Mouse (Mus musculus) intestine, embryonic 14.5 days (tissue): ENCODE results near the gene Lypd6b. TPM values are rescaled to one million over a fixed set of nuclear protein-coding genes. Genes with fewer than 3 reads are reported as not detected.

Experiments
- ATAC-seq: fragments of 200-750 bp; cut with Nextera tagmentation; replicated peaks from 2 replicates; pipeline ENCODE4 v1.8.0; 2017; ENCODE audit warnings: low read depth, moderate number of reproducible peaks, moderate TSS enrichment, moderate library complexity; ENCODE audit not compliant: low FRiP score, low TSS enrichment
- DNase-seq: peaks from one replicate; pipeline ENCODE4 v3.0.0-alpha.2; 2018; ENCODE audit warnings: low spot score
- H3K27ac ChIP-seq: fragments of 300-500 bp; sonication (generic); 2 replicates; pipeline ENCODE4 v1.5.1; 2014; ENCODE audit warnings: low read depth, mild to moderate bottlenecking, control low read depth
- H3K27me3 ChIP-seq: fragments of 300-500 bp; sonication (generic); replicated peaks from 2 replicates; pipeline ENCODE4 v1.6.1; 2014; ENCODE audit warnings: low read length, control low read depth; ENCODE audit not compliant: control insufficient read depth, insufficient read depth
- H3K36me3 ChIP-seq: fragments of 300-500 bp; sonication (generic); 2 replicates; pipeline ENCODE4 v1.6.1; 2014; ENCODE audit warnings: low read length, control low read depth; ENCODE audit not compliant: control insufficient read depth, insufficient read depth
- H3K4me1 ChIP-seq: fragments of 300-500 bp; sonication (generic); replicated peaks from 2 replicates; pipeline ENCODE4 v1.6.1; 2014; ENCODE audit warnings: low read length, control low read depth, mixed read lengths; ENCODE audit not compliant: control insufficient read depth, insufficient read depth
- H3K4me2 ChIP-seq: fragments of 300-500 bp; sonication (generic); 2 replicates; pipeline ENCODE4 v1.6.1; 2014; ENCODE audit warnings: low read length
- H3K4me3 ChIP-seq: fragments of 300-500 bp; sonication (generic); 2 replicates; pipeline ENCODE4 v1.5.1; 2014; ENCODE audit warnings: low read depth, low read length, control low read depth, mixed read lengths
- H3K9ac ChIP-seq: fragments of 300-500 bp; sonication (generic); 2 replicates; pipeline ENCODE4 v1.6.1; 2014; ENCODE audit warnings: mild to moderate bottlenecking, low read length
- H3K9me3 ChIP-seq: fragments of 300-500 bp; sonication (generic); 2 replicates; pipeline ENCODE4 v1.6.1; 2016; ENCODE audit warnings: low read length, control low read depth; ENCODE audit not compliant: control insufficient read depth
- WGBS: fragments of 180-500 bp; shearing (Covaris S2); extraction: QIAGEN DNeasy Blood & Tissue Kit; methylation state at CpG from one replicate; pipeline ENCODE4 v1.1.7; 2014; 5-methylcytosine and 5-hydroxymethylcytosine counted together
- polyA plus RNA-seq: library from polyadenylated mRNA; unstranded; fragments of >200 nt; fragmentation: Nextera tagmentation; extraction: Ambion mirVana; gene quantifications from 2 replicates; pipeline ENCODE4 v1.2.1, GENCODE M21; 2014

Gene Lypd6b
- polyA plus RNA-seq, 1 experiment from 2014 or later = 3.0 TPM

DNA sequence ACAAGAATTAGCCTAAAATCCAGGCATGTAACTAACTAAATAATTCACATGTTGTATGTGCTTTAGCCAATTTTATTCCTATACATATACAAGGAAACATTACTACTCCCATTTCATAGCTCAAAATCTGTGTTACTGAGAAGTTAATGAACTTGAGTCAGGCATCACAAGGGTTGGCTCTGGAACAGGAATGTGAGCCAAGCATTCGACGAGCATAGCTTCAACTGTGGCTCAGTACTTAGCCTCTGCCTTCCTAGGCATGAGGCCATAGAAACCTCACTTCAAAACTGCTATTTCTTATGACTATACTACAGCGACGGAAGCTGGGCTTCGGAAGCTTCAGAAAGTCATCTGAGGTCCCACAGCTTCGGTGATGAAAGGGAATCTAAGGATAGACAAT lies 152.9 kb downstream of the Lypd6b start:
- H3K4me2 ChIP-seq = no peak overlapping the region
- H3K4me1 ChIP-seq = no peaks in the 10 kb centered on the region
- no peak overlapping the region for H3K9ac ChIP-seq
- no peaks in the 10 kb centered on the region for H3K36me3 ChIP-seq
- ATAC-seq (no peak), DNase-seq (no peak)
- H3K4me3 ChIP-seq = no peak overlapping the region
- no peak overlapping the region for H3K27ac ChIP-seq
- no peaks in the 10 kb centered on the region for H3K27me3 ChIP-seq
- no peaks in the 10 kb centered on the region for H3K9me3 ChIP-seq
- WGBS = 85% methylated on average over 6 of the region's 6 CpGs

- Histone ChIP-seq H3K9me3 (no peaks in the 10 kb centered on the region), H3K27me3 (no peaks in the 10 kb centered on the region), H3K27ac (no peak overlapping the region), H3K4me1 (no peaks in the 10 kb centered on the region), H3K4me3 (no peak overlapping the region), H3K36me3 (no peaks in the 10 kb centered on the region), H3K4me2 (no peak overlapping the region), H3K9ac (no peak overlapping the region)
- no peak for ATAC-seq
- no peak for DNase-seq
- WGBS = 62% methylated on average over 5 of the region's 5 CpGs
These were observed 154.6 kb downstream of the Lypd6b start for GRCm38 (mm10) chr2:49942100-49942499.

DNA sequence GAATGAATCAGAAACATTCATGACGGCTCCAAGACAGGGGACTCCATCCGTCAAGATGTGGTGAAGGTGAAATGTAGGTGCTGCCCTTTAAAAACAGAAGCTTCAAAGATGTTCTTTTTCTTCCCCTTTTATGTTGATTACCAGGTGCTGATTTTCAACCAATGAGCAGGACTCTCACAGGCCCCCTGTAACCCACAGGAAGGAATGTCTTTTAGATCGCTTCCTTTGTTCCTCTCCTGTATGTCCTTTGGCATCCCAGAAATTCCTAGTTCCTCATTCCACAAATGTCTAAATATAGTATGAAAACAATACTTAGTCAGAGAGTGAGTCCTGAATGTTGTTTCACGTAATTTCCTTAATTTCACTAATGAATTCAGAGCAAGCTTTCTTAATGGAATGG lies 164.2 kb downstream of the Lypd6b start:
- Histone ChIP-seq H3K4me2 (no peak overlapping the region), H3K27me3 (no peaks in the 10 kb centered on the region), H3K9me3 (peaks cover 8% of the 10 kb centered on the region; the same call in 1 of the 2 replicates), H3K9ac (no peak overlapping the region), H3K27ac (no peak overlapping the region), H3K36me3 (no peaks in the 10 kb centered on the region), H3K4me1 (no peaks in the 10 kb centered on the region), H3K4me3 (no peak overlapping the region)
- ATAC-seq = no peak
- DNase-seq = no peak
- 68% methylated on average over 4 of the region's 4 CpGs for WGBS

DNA sequence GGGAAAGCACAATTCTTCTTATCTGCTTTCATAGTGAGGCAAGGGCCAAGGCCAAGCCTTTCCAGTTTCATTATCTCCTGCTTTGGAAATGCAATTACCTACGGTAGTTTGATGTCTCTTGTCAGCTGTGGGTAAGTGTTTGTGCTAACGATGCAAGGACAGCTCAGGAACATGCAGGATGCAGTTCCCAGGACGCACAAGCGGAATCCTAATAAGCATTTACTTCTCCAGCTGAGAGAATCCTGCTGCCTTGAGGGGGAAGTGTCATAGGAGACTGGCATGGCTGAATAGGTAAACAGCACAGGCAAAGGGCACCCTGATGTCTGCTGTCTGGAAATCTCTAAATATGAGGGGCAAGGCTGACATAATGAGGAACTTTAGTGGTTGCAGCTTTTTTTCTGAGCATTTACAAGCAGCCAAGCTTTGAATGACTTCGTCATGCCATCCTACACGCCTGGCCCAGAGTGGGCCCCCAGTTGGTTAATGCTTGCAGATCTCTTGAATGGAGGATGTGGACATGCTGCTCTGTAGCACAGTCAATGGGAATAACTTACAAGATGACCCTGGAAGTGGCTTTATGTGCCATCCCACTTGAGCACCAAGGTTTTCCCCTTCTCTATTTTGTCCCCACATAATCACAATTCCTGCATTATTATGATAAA lies 165.3 kb downstream of the Lypd6b start:
- Histone ChIP-seq H3K9ac (no peak overlapping the region), H3K36me3 (no peaks in the 10 kb centered on the region), H3K9me3 (peaks cover 7% of the 10 kb centered on the region; the same call in 1 of the 2 replicates), H3K27me3 (no peaks in the 10 kb centered on the region), H3K27ac (no peak overlapping the region), H3K4me2 (no peak overlapping the region), H3K4me3 (no peak overlapping the region), H3K4me1 (no peaks in the 10 kb centered on the region)
- WGBS = 55% methylated on average over 6 of the region's 6 CpGs
- DNase-seq = no peak
- ATAC-seq = no peak

DNA sequence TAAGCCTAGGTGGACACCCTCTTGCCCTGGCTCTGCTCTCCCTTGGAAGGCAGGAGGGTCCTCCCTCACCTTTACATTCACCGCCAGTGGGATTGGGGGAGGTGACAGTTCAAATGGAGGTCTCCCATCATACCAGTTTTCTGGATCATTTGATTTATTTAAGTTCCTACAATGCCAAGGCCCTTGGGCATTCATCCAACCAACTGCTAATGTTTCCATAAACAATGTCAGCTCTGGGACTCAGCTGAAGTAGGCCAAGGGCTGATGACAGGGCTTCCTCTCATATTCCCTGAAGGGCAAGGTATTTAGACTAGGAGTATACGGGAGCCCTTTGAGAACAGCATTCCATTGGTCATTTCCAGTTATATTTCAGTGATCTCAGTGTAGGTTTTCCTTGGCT lies 170.0 kb downstream of the Lypd6b start:
- Histone ChIP-seq H3K36me3 (no peaks in the 10 kb centered on the region), H3K27ac (no peak overlapping the region), H3K27me3 (no peaks in the 10 kb centered on the region), H3K9ac (no peak overlapping the region), H3K4me2 (no peak overlapping the region), H3K9me3 (peaks cover 3% of the 10 kb centered on the region; the same call in 1 of the 2 replicates), H3K4me3 (no peak overlapping the region), H3K4me1 (no peaks in the 10 kb centered on the region)
- DNase-seq (no peak), ATAC-seq (no peak)
- 58% methylated on average over 2 of the region's 2 CpGs for WGBS

- no peak overlapping the region for H3K4me2 ChIP-seq
- H3K9ac ChIP-seq = no peak overlapping the region
- no peaks in the 10 kb centered on the region for H3K4me1 ChIP-seq
- no peaks in the 10 kb centered on the region for H3K36me3 ChIP-seq
- WGBS = 88% methylated on average over 2 of the region's 2 CpGs
- H3K9me3 ChIP-seq = 0 out of 2 replicates have a peak, but pooled peaks cover 5% of the 10 kb centered on the region
- no peak for DNase-seq
- no peak overlapping the region for H3K27ac ChIP-seq
- H3K27me3 ChIP-seq = no peaks in the 10 kb centered on the region
- no peak overlapping the region for H3K4me3 ChIP-seq
- ATAC-seq = no peak
These were observed 174.5 kb downstream of the Lypd6b start for GRCm38 (mm10) chr2:49961991-49962390.

DNA sequence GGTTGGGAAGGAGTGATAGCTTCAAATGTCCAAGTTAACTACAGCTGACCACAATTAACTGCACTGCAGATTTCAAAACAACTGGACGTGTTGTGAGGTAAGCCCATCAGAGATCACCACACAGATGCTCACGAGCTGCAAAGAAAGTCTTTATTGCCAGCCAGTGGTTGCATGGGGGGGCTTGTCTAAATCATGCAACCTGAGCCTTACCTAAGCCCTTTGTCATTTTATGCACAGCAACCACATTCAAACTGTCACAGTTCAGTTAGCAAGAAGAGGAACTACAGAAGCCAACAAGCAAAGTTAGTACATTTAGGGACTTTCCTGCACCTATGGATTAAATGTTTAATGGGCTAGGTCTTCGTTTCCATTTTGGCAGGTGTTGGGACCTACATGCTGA lies 177.4 kb downstream of the Lypd6b start:
- no peak overlapping the region for H3K27ac ChIP-seq
- no peaks in the 10 kb centered on the region for H3K36me3 ChIP-seq
- H3K9me3 ChIP-seq = 0 out of 2 replicates have a peak, but pooled peaks cover 5% of the 10 kb centered on the region
- no peaks in the 10 kb centered on the region for H3K27me3 ChIP-seq
- no peak for ATAC-seq
- H3K9ac ChIP-seq = no peak overlapping the region
- H3K4me3 ChIP-seq = no peak overlapping the region
- WGBS = 67% methylated on average over 3 of the region's 3 CpGs
- H3K4me2 ChIP-seq = no peak overlapping the region
- no peaks in the 10 kb centered on the region for H3K4me1 ChIP-seq
- DNase-seq = no peak

GRCm38 (mm10) chr2:49967748-49968147 lies 180.3 kb downstream of the Lypd6b start:
- Histone ChIP-seq H3K9me3 (0 out of 2 replicates have a peak, but pooled peaks cover 5% of the 10 kb centered on the region), H3K4me2 (no peak overlapping the region), H3K4me1 (no peaks in the 10 kb centered on the region), H3K9ac (no peak overlapping the region), H3K36me3 (no peaks in the 10 kb centered on the region), H3K4me3 (no peak overlapping the region), H3K27ac (no peak overlapping the region), H3K27me3 (no peaks in the 10 kb centered on the region)
- DNase-seq (no peak), ATAC-seq (no peak)
- 53% methylated on average over 3 of the region's 3 CpGs for WGBS

- H3K4me1 ChIP-seq = no peaks in the 10 kb centered on the region
- H3K27me3 ChIP-seq = no peaks in the 10 kb centered on the region
- H3K4me3 ChIP-seq = no peak overlapping the region
- WGBS = 88% methylated on average over 3 of the region's 3 CpGs
- no peak overlapping the region for H3K9ac ChIP-seq
- H3K27ac ChIP-seq = no peak overlapping the region
- DNase-seq (no peak), ATAC-seq (no peak)
- no peaks in the 10 kb centered on the region for H3K9me3 ChIP-seq
- H3K4me2 ChIP-seq = no peak overlapping the region
- no peaks in the 10 kb centered on the region for H3K36me3 ChIP-seq
These were observed 183.5 kb downstream of the Lypd6b start for GRCm38 (mm10) chr2:49970990-49971389.
